Mouse (Mus musculus) bone marrow macrophage, adult 2 months (primary cell): ENCODE data around the gene Gm21987.

Source experiments
- CTCF ChIP-seq: IDR thresholded peaks from 2 replicates; pipeline ENCODE4 v1.5.1; 2012; ENCODE audit warnings: low read depth, mild to moderate bottlenecking, low read length, moderate library complexity
- POLR2A ChIP-seq: IDR thresholded peaks from 2 replicates; pipeline ENCODE4 v1.6.1; 2012; ENCODE audit warnings: mild to moderate bottlenecking, low read depth, low read length, borderline replicate concordance

GRCm38 (mm10) chr16:38354185-38354913, 7.5 kb downstream of the Gm21987 start:
- TF ChIP-seq POLR2A (no peak), CTCF (no peak)
